Mouse (Mus musculus) stomach, embryonic 16.5 days (tissue): Measurements from ENCODE around the gene Glis1. TPM values are rescaled to one million over a fixed set of nuclear protein-coding genes. Genes with fewer than 3 reads are reported as not detected.

Experiments
- ATAC-seq: fragments of 200-750 bp; cut with Nextera tagmentation; 2 replicates; pipeline ENCODE4 v1.8.0; 2017; ENCODE audit warnings: moderate number of reproducible peaks, moderate TSS enrichment; ENCODE audit not compliant: insufficient read depth, low FRiP score
- H3K27ac ChIP-seq: fragments of 300-500 bp; sonication (generic); 2 replicates; pipeline ENCODE4 v1.5.1; 2014; ENCODE audit warnings: low read length
- H3K27me3 ChIP-seq: fragments of 300-500 bp; sonication (generic); 2 replicates; pipeline ENCODE4 v1.6.1; 2014; ENCODE audit warnings: low read length, control low read depth, mixed read lengths; ENCODE audit not compliant: control insufficient read depth, insufficient read depth
- H3K36me3 ChIP-seq: fragments of 300-500 bp; sonication (generic); 2 replicates; pipeline ENCODE4 v1.6.1; 2014; ENCODE audit warnings: low read length; ENCODE audit not compliant: control insufficient read depth, insufficient read depth
- H3K4me1 ChIP-seq: fragments of 300-500 bp; sonication (generic); 2 replicates; pipeline ENCODE4 v1.6.1; 2014; ENCODE audit warnings: low read length, control low read depth, mixed read lengths; ENCODE audit not compliant: control insufficient read depth, insufficient read depth
- H3K4me2 ChIP-seq: fragments of 300-500 bp; sonication (generic); 2 replicates; pipeline ENCODE4 v1.6.1; 2014; ENCODE audit warnings: low read depth, low read length, mixed read lengths
- H3K4me3 ChIP-seq: fragments of 300-500 bp; sonication (generic); replicated peaks from 2 replicates; pipeline ENCODE4 v1.5.1; 2014; ENCODE audit warnings: mild to moderate bottlenecking, low read length
- H3K9ac ChIP-seq: fragments of 300-500 bp; sonication (generic); 2 replicates; pipeline ENCODE4 v1.6.1; 2014; ENCODE audit warnings: low read length
- H3K9me3 ChIP-seq: fragments of 300-500 bp; sonication (generic); replicated peaks from 2 replicates; pipeline ENCODE4 v1.6.1; 2016; ENCODE audit warnings: low read length, control low read depth; ENCODE audit not compliant: control insufficient read depth
- WGBS: fragments of 180-500 bp; shearing (Covaris S2); extraction: QIAGEN DNeasy Blood & Tissue Kit; methylation state at CpG from one replicate; pipeline ENCODE4 v1.1.7; 2014; 5-methylcytosine and 5-hydroxymethylcytosine counted together
- polyA plus RNA-seq: library from polyadenylated mRNA; unstranded; fragments of >200 nt; fragmentation: Nextera tagmentation; extraction: Ambion mirVana; gene quantifications from 2 replicates; pipeline ENCODE4 v1.2.1, GENCODE M21; 2015

Glis1 gene
- polyA plus RNA-seq, 1 experiment from 2014 or later = 0.87 TPM

- 0 out of 2 replicates have a peak, but pooled peaks cover 4% of the 10 kb centered on the region for H3K4me1 ChIP-seq
- WGBS = 10% methylated on average over 7 of the region's 7 CpGs
Measured at GRCm38 (mm10) chr4:107652598-107653279, 218.3 kb downstream of the Glis1 start.

GRCm38 (mm10) chr4:107653280-107653643 lies 218.9 kb downstream of the Glis1 start:
- 0 out of 2 replicates have a peak, but pooled peaks cover 4% of the 10 kb centered on the region for H3K4me1 ChIP-seq
- H3K36me3 ChIP-seq = no peaks in the 10 kb centered on the region
- 0 out of 2 replicates have a peak, but pooled peaks have one; percentile 16 for ATAC-seq
- H3K4me3 ChIP-seq = no peak overlapping the region
- no peak overlapping the region for H3K27ac ChIP-seq
- WGBS = 61% methylated on average over 5 of the region's 5 CpGs
- H3K27me3 ChIP-seq = no peaks in the 10 kb centered on the region
- no peak overlapping the region for H3K9ac ChIP-seq
- H3K9me3 ChIP-seq = no peaks in the 10 kb centered on the region
- no peak overlapping the region for H3K4me2 ChIP-seq

More at GRCm38 (mm10) chr4:107652598-107653279, 218.3 kb downstream of the Glis1 start:
- ATAC-seq = peak; percentile 82
- Histone ChIP-seq H3K9ac (no peak overlapping the region), H3K27ac (no peak overlapping the region), H3K9me3 (no peaks in the 10 kb centered on the region), H3K36me3 (no peaks in the 10 kb centered on the region), H3K4me2 (peak overlapping the region; percentile 14; the same call in 1 of the 2 replicates), H3K27me3 (no peaks in the 10 kb centered on the region), H3K4me3 (no peak overlapping the region)

- 82% methylated on average over 11 of the region's 11 CpGs for WGBS
- no peak overlapping the region for H3K4me3 ChIP-seq
- H3K9ac ChIP-seq = no peak overlapping the region
- H3K36me3 ChIP-seq = no peaks in the 10 kb centered on the region
- no peak overlapping the region for H3K4me2 ChIP-seq
- no peaks in the 10 kb centered on the region for H3K27me3 ChIP-seq
- H3K4me1 ChIP-seq = no peaks in the 10 kb centered on the region
- H3K27ac ChIP-seq = no peak overlapping the region
- ATAC-seq = no peak
- H3K9me3 ChIP-seq = no peaks in the 10 kb centered on the region
Measured at GRCm38 (mm10) chr4:107660649-107661048, 226.3 kb downstream of the Glis1 start.

- Histone ChIP-seq H3K4me2 (no peak overlapping the region), H3K9ac (no peak overlapping the region), H3K9me3 (no peaks in the 10 kb centered on the region), H3K27me3 (peaks cover 6% of the 10 kb centered on the region; the same call in 1 of the 2 replicates), H3K27ac (no peak overlapping the region), H3K4me1 (no peaks in the 10 kb centered on the region), H3K36me3 (no peaks in the 10 kb centered on the region), H3K4me3 (no peak overlapping the region)
- no peak for ATAC-seq
- WGBS = 81% methylated on average over 2 of the region's 2 CpGs
Measured at GRCm38 (mm10) chr4:107668514-107668913, 234.1 kb downstream of the Glis1 start.

- Histone ChIP-seq H3K4me3 (no peak overlapping the region), H3K9me3 (no peaks in the 10 kb centered on the region), H3K4me2 (no peak overlapping the region), H3K9ac (no peak overlapping the region), H3K4me1 (no peaks in the 10 kb centered on the region; the same call in 1 of the 2 replicates), H3K36me3 (no peaks in the 10 kb centered on the region), H3K27ac (no peak overlapping the region), H3K27me3 (peaks cover 12% of the 10 kb centered on the region; the same call in 1 of the 2 replicates)
- WGBS = 68% methylated on average over 5 of the region's 5 CpGs
- no peak for ATAC-seq
Measured at GRCm38 (mm10) chr4:107670731-107671130, 236.3 kb downstream of the Glis1 start.

GRCm38 (mm10) chr4:107673638-107674321 lies 239.4 kb downstream of the Glis1 start:
- H3K27me3 ChIP-seq = peaks cover 12% of the 10 kb centered on the region; the same call in 1 of the 2 replicates
- H3K4me3 ChIP-seq = no peak overlapping the region
- H3K9ac ChIP-seq = no peak overlapping the region
- H3K9me3 ChIP-seq = no peaks in the 10 kb centered on the region
- 20% methylated on average over 23 of the region's 23 CpGs for WGBS
- no peak overlapping the region for H3K27ac ChIP-seq
- peak overlapping the region; percentile 13; the same call in 1 of the 2 replicates for H3K4me2 ChIP-seq
- peak; percentile 77 for ATAC-seq
- no peaks in the 10 kb centered on the region for H3K36me3 ChIP-seq
- no peaks in the 10 kb centered on the region; the same call in 1 of the 2 replicates for H3K4me1 ChIP-seq

- Histone ChIP-seq H3K4me3 (no peak overlapping the region), H3K27ac (no peak overlapping the region), H3K9ac (no peak overlapping the region), H3K4me1 (no peaks in the 10 kb centered on the region; the same call in 1 of the 2 replicates), H3K4me2 (0 out of 2 replicates have a peak overlapping the region, but pooled peaks have one; percentile 13), H3K9me3 (no peaks in the 10 kb centered on the region), H3K36me3 (no peaks in the 10 kb centered on the region), H3K27me3 (peaks cover 12% of the 10 kb centered on the region; the same call in 1 of the 2 replicates)
- ATAC-seq = no peak
- WGBS = 25% methylated on average over 5 of the region's 5 CpGs
Measured at GRCm38 (mm10) chr4:107674322-107674644, 239.9 kb downstream of the Glis1 start.

- Histone ChIP-seq H3K4me1 (no peaks in the 10 kb centered on the region; the same call in 1 of the 2 replicates), H3K27me3 (peaks cover 12% of the 10 kb centered on the region; the same call in 1 of the 2 replicates), H3K27ac (peak overlapping the region; percentile 51; the same call in 1 of the 2 replicates), H3K9ac (no peak overlapping the region), H3K36me3 (no peaks in the 10 kb centered on the region), H3K9me3 (no peaks in the 10 kb centered on the region), H3K4me2 (no peak overlapping the region), H3K4me3 (no peak overlapping the region)
- WGBS = 60% methylated on average over 10 of the region's 10 CpGs
- ATAC-seq = no peak
Measured at GRCm38 (mm10) chr4:107675645-107676044, 241.3 kb downstream of the Glis1 start.
